ENCODE assay signal across 9 mouse cellular contexts in genomic region chr13:97249507-97250078, GRCm38 (mm10). TPM values are rescaled to one million over a fixed set of nuclear protein-coding genes. Genes with fewer than 3 reads are reported as not detected.
DNase-seq lines count a peak whose midpoint lies in the region; ATAC-seq and TF ChIP-seq lines count a peak whose summit lies in the region.
"Had no signal": no experiment of that assay in that cellular context is flagged by ENCODE, and none has a peak within 500 bp of the region (broad histone marks: within the 10 kb centered on the region; RNA-seq: fewer than 3 reads in every experiment).

No protein-coding gene starts in this region.

- peak; percentile 45 for DNase-seq in kidney, postnatal 0 days (ENCODE audit: low spot score)
- no peak for DNase-seq in kidney, adult 18-20 months
- peak; percentile 41 for DNase-seq in T-cell, adult 2 months (ENCODE audit: low spot score)
- no peak for DNase-seq in hindbrain, embryonic 10.5 days (ENCODE audit: low spot score)
- DNase-seq in gastrocnemius, adult 8-10 months (ENCODE audit: low spot score in 2 of 2) = no peak
- no peak for DNase-seq in right cerebral cortex, postnatal 4 days
- no peak for DNase-seq in c-Kit-positive CD71-positive TER-119-positive erythroid progenitor cells, embryonic 14.5 days (ENCODE audit: low spot score)
- DNase-seq: cerebellum, adult 2 months had no signal

- peaks cover 17% of the 10 kb centered on the region; the same call in 1 of the 2 replicates for H3K4me1 ChIP-seq in kidney, postnatal 0 days (replicated peaks; ENCODE audit: insufficient read depth, low read length)
- H3K4me1 ChIP-seq in hindbrain, embryonic 10.5 days (replicated peaks) = peaks cover 100% of the 10 kb centered on the region

- peaks cover 36% of the 10 kb centered on the region; the same call in 1 of the 2 replicates for H3K36me3 ChIP-seq in kidney, postnatal 0 days (ENCODE audit: insufficient read depth, low read length)
- peaks cover 91% of the 10 kb centered on the region for H3K36me3 ChIP-seq in hindbrain, embryonic 10.5 days
- H3K36me3 ChIP-seq in myocyte (ENCODE audit: control insufficient read depth, insufficient read depth) = peaks cover 69% of the 10 kb centered on the region

- H3K27ac ChIP-seq in kidney, postnatal 0 days = peak overlapping the region; percentile 20; the same call in 1 of the 2 replicates
- H3K27ac ChIP-seq in hindbrain, embryonic 10.5 days = peak overlapping the region; percentile 84

- peaks cover 58% of the 10 kb centered on the region for H3K79me2 ChIP-seq in myocyte (ENCODE audit: control insufficient read depth, insufficient read depth)

- no peak for TF ChIP-seq POLR2A in myocyte (IDR thresholded peaks at IDR 0.05; ENCODE audit: insufficient read length, low read depth)

- H3K4me3 ChIP-seq in kidney, postnatal 0 days (replicated peaks; ENCODE audit: low read depth, low read length) = no peak overlapping the region
- peak overlapping the region; percentile 34 for H3K4me3 ChIP-seq in hindbrain, embryonic 10.5 days
- peak overlapping the region; percentile 0 for H3K4me3 ChIP-seq in myocyte

- no peak overlapping the region for H3K9ac ChIP-seq in kidney, postnatal 0 days (ENCODE audit: low read depth, low read length)

- no peak for TF ChIP-seq CTCF in kidney, postnatal 0 days (IDR thresholded peaks at IDR 0.05; ENCODE audit: low read depth)

- no peak for ATAC-seq in kidney, postnatal 0 days (replicated peaks; ENCODE audit: low FRiP score, low read depth)

- WGBS in kidney, postnatal 0 days = 69% methylated on average over 5 of the region's 5 CpGs
- 54% methylated on average over 5 of the region's 5 CpGs for WGBS in hindbrain, embryonic 10.5 days

- no peak overlapping the region for H3K4me2 ChIP-seq in kidney, postnatal 0 days (ENCODE audit: low read length)
- H3K4me2 ChIP-seq in myocyte (ENCODE audit: low read depth) = peak overlapping the region; percentile 74

- no peaks in the 10 kb centered on the region for H3K9me3 ChIP-seq in kidney, postnatal 0 days (replicated peaks; ENCODE audit: low read length)
- H3K9me3 ChIP-seq in hindbrain, embryonic 10.5 days = no peaks in the 10 kb centered on the region

- no peak overlapping the region for H3ac ChIP-seq in myocyte (ENCODE audit: control insufficient read depth, insufficient read length)

- H3K27me3 ChIP-seq in kidney, postnatal 0 days (ENCODE audit: insufficient read depth, low read length) = no peaks in the 10 kb centered on the region
- peaks cover 20% of the 10 kb centered on the region for H3K27me3 ChIP-seq in hindbrain, embryonic 10.5 days (ENCODE audit: insufficient read depth, poor library complexity, severe bottlenecking)
- H3K27me3 ChIP-seq in myocyte (ENCODE audit: control insufficient read depth, insufficient read depth, insufficient read length) = no peaks in the 10 kb centered on the region

TF ChIP-seq in myocyte, 11 proteins besides CTCF, POLR2A, EP300 and RAD21:
- TF ChIP-seq CEBPB (IDR thresholded peaks at IDR 0.05; ENCODE audit: insufficient read depth, poor library complexity, severe bottlenecking) = no peak
- TF ChIP-seq POLR2AphosphoS2 (IDR thresholded peaks at IDR 0.05; ENCODE audit: insufficient read length, low read depth) = no peak
- no peak for TF ChIP-seq MYOG (IDR thresholded peaks at IDR 0.05; ENCODE audit: control insufficient read depth in 1 of 3, insufficient read depth in 1 of 3, insufficient read length in 2 of 3, low read depth in 2 of 3)
- TF ChIP-seq USF1 (IDR thresholded peaks at IDR 0.05; ENCODE audit: low read depth) = no peak
- TF ChIP-seq TCF12 (IDR thresholded peaks at IDR 0.05; ENCODE audit: insufficient read depth, poor library complexity, severe bottlenecking) = no peak
- no peak for TF ChIP-seq MAX (IDR thresholded peaks at IDR 0.05; ENCODE audit: low read depth)
- no peak for TF ChIP-seq TCF3 (IDR thresholded peaks at IDR 0.05; ENCODE audit: insufficient read length, low read depth)
- no peak for TF ChIP-seq E2F4 (IDR thresholded peaks at IDR 0.05; ENCODE audit: insufficient read depth)
- no peak for TF ChIP-seq SRF (IDR thresholded peaks at IDR 0.05; ENCODE audit: control insufficient read depth, insufficient read length, low read depth)
- no peak for TF ChIP-seq MYOD1 (IDR thresholded peaks at IDR 0.05; ENCODE audit: control insufficient read depth in 1 of 3, insufficient read length in 2 of 3, low read depth in 2 of 3)
- TF ChIP-seq REST (IDR thresholded peaks at IDR 0.05; ENCODE audit: insufficient read depth, insufficient read length) = no peak
TF ChIP-seq in myocyte: peak in this region for 0.

RNA-seq across cellular contexts. Expression of gene Enc1, which starts 8.7 kb away (rescaled TPM):
- polyA plus RNA-seq in kidney, postnatal 0 days (2015; fragmentation: Nextera tagmentation; extraction: Ambion mirVana) = 8.1 and 9.2 TPM in 2 replicates
- polyA plus RNA-seq in hindbrain, embryonic 10.5 days (2016; fragmentation: Nextera tagmentation; extraction: Ambion mirVana) = 11.2 and 18.6 TPM in 2 replicates
- 21.1 TPM for polyA plus RNA-seq in myocyte (2012; fragmentation: generic; extraction: Trizol)
- 1 to 10 TPM in 2 of 4 experiments, under 1 TPM in 2; 0.90 to 2.6 (median 1.1) TPM for total RNA-seq in gastrocnemius, adult 8-10 months (2022)

RNA-seq across cellular contexts. Expression of gene Hexb, which starts 51.4 kb away (rescaled TPM):
- polyA plus RNA-seq in kidney, postnatal 0 days (2015; fragmentation: Nextera tagmentation; extraction: Ambion mirVana) = 59.0 and 63.1 TPM in 2 replicates
- polyA plus RNA-seq in hindbrain, embryonic 10.5 days (2016; fragmentation: Nextera tagmentation; extraction: Ambion mirVana) = 18.7 and 23.4 TPM in 2 replicates
- polyA plus RNA-seq in myocyte (2012; fragmentation: generic; extraction: Trizol) = 30.9 TPM
- total RNA-seq in gastrocnemius, adult 8-10 months (2022) = 1 to 10 TPM; 5.4 to 7.3 (median 6.4) TPM

Comparison
In these comparisons a context has a peak if more than half of its experiments do, and no peak if none do; other contexts are left out.
1. DNase-seq: peak in kidney, postnatal 0 days (single experiment) and T-cell, adult 2 months (single experiment); none in kidney, adult 18-20 months (single experiment), hindbrain, embryonic 10.5 days (single experiment), gastrocnemius, adult 8-10 months (0 of 2), right cerebral cortex, postnatal 4 days (single experiment) and c-Kit-positive CD71-positive TER-119-positive erythroid progenitor cells, embryonic 14.5 days (single experiment).